Mouse (Mus musculus) MEL (cell line): ENCODE data around the gene C1ql4. TPM values are rescaled to one million over a fixed set of nuclear protein-coding genes. Genes with fewer than 3 reads are reported as not detected.

Experiments
- DNase-seq: peaks from one replicate; pipeline ENCODE4 v3.0.0; 2011; ENCODE audit warnings: low read depth, low spot score
- H3K27ac ChIP-seq: 2 replicates; pipeline ENCODE4 v1.5.1; 2012; ENCODE audit warnings: low read depth, mild to moderate bottlenecking, control low read depth, low read length, moderate library complexity; ENCODE audit not compliant: control insufficient read depth
- H3K27me3 ChIP-seq, 2 experiments: fragments of 150-350 bp in 1 of 2; sonication (generic) in 1 of 2; 2 replicates each; pipeline ENCODE4 v1.6.1; 2012; ENCODE audit warnings: low read length in 2 of 2, mild to moderate bottlenecking in 2 of 2, improper control_type of control experiment in 1 of 2, moderate library complexity in 1 of 2; ENCODE audit not compliant: insufficient read depth in 2 of 2, control insufficient read depth in 1 of 2
- H3K36me3 ChIP-seq, 2 experiments: 2 replicates each; pipeline ENCODE4 v1.6.1; 2012 to 2014; ENCODE audit warnings: low read length in 2 of 2, improper control_type of control experiment in 1 of 2, inconsistent platforms in 1 of 2, mild to moderate bottlenecking in 1 of 2; ENCODE audit not compliant: insufficient read depth in 2 of 2, control insufficient read depth in 1 of 2
- H3K4me1 ChIP-seq, 2 experiments: fragments of 150-350 bp in 1 of 2; sonication (generic) in 1 of 2; 2 replicates each; pipeline ENCODE4 v1.6.1; 2012; ENCODE audit warnings: low read length in 2 of 2, improper control_type of control experiment in 1 of 2, mild to moderate bottlenecking in 1 of 2; ENCODE audit not compliant: insufficient read depth in 2 of 2, control insufficient read depth in 1 of 2
- H3K4me3 ChIP-seq, 2 experiments: fragments of 150-350 bp in 1 of 2; sonication (generic) in 1 of 2; 2 replicates each; pipeline ENCODE4 v1.5.1; 2012; ENCODE audit warnings: low read depth in 2 of 2, low read length in 2 of 2, mild to moderate bottlenecking in 2 of 2, moderate library complexity in 2 of 2, control low read depth in 1 of 2, improper control_type of control experiment in 1 of 2; ENCODE audit not compliant: control insufficient read depth in 1 of 2, insufficient read depth in 1 of 2
- H3K79me2 ChIP-seq: 2 replicates; pipeline ENCODE4 v1.6.1; 2012; ENCODE audit warnings: mild to moderate bottlenecking, low read length, moderate library complexity; ENCODE audit not compliant: control insufficient read depth, poor library complexity, insufficient read depth
- H3K9ac ChIP-seq: 2 replicates; pipeline ENCODE4 v1.6.1; 2012; ENCODE audit warnings: low read depth, mild to moderate bottlenecking, control low read depth, low read length, moderate library complexity; ENCODE audit not compliant: control insufficient read depth, poor library complexity, severe bottlenecking
- H3K9me3 ChIP-seq: fragments of 150-350 bp; sonication (generic); replicated peaks from 2 replicates; pipeline ENCODE4 v1.6.1; 2012; ENCODE audit warnings: mild to moderate bottlenecking, low read length, improper control_type of control experiment, moderate library complexity; ENCODE audit not compliant: insufficient read depth
- CHD2 ChIP-seq: IDR thresholded peaks from 2 replicates; pipeline ENCODE4 v1.6.1; 2011; ENCODE audit warnings: low read length, improper control_type of control experiment
- CTCF ChIP-seq, 3 experiments: IDR thresholded peaks in 2 of 3; conservative IDR thresholded peaks in 1 of 3; 2 replicates each; pipeline ENCODE4 v1.5.1; 2011 to 2012; ENCODE audit warnings: low read length in 3 of 3, low read depth in 2 of 3, mild to moderate bottlenecking in 2 of 3, improper control_type of control experiment in 1 of 3, inconsistent platforms in 1 of 3, mixed read lengths in 1 of 3, moderate library complexity in 1 of 3; ENCODE audit not compliant: control insufficient read depth in 1 of 3, insufficient read depth in 1 of 3, poor library complexity in 1 of 3, severe bottlenecking in 1 of 3
- E2F4 ChIP-seq: IDR thresholded peaks from 2 replicates; pipeline ENCODE4 v1.6.1; 2011; ENCODE audit warnings: low read depth, low read length, improper control_type of control experiment, borderline replicate concordance
- ELF1 ChIP-seq: IDR thresholded peaks from 2 replicates; pipeline ENCODE4 v1.6.1; 2014; ENCODE audit warnings: low read depth, mild to moderate bottlenecking, inconsistent platforms, low read length, improper control_type of control experiment, moderate library complexity
- ETS1 ChIP-seq: IDR thresholded peaks from 2 replicates; pipeline ENCODE4 v1.6.1; 2012; ENCODE audit warnings: low read depth, mild to moderate bottlenecking, inconsistent platforms, low read length, improper control_type of control experiment, moderate library complexity
- HCFC1 ChIP-seq: IDR thresholded peaks from 2 replicates; pipeline ENCODE4 v1.6.1; 2012; ENCODE audit warnings: low read depth, mild to moderate bottlenecking, inconsistent platforms, low read length, improper control_type of control experiment, moderate library complexity
- MAFK ChIP-seq: IDR thresholded peaks from 2 replicates; pipeline ENCODE4 v1.6.1; 2011; ENCODE audit warnings: low read depth, mild to moderate bottlenecking, low read length, improper control_type of control experiment, borderline replicate concordance
- MAX ChIP-seq: IDR thresholded peaks from 2 replicates; pipeline ENCODE4 v1.6.1; 2011; ENCODE audit warnings: low read length, improper control_type of control experiment
- MYC ChIP-seq: IDR thresholded peaks from 2 replicates; pipeline ENCODE4 v1.6.1; 2011; ENCODE audit warnings: low read depth, mild to moderate bottlenecking, low read length, improper control_type of control experiment, moderate library complexity
- POLR2A ChIP-seq, 2 experiments: IDR thresholded peaks; 2 replicates each; pipeline ENCODE4 v1.6.1; 2011 to 2012; ENCODE audit warnings: low read length in 2 of 2, mild to moderate bottlenecking in 2 of 2, control low read depth in 1 of 2, improper control_type of control experiment in 1 of 2, low read depth in 1 of 2, moderate library complexity in 1 of 2; ENCODE audit not compliant: control insufficient read depth in 1 of 2, insufficient read depth in 1 of 2, poor library complexity in 1 of 2
- RCOR1 ChIP-seq: IDR thresholded peaks from 2 replicates; pipeline ENCODE4 v1.6.1; 2012; ENCODE audit warnings: low read depth, mild to moderate bottlenecking, inconsistent platforms, low read length, improper control_type of control experiment
- SIN3A ChIP-seq: IDR thresholded peaks from 2 replicates; pipeline ENCODE4 v1.6.1; 2012; ENCODE audit warnings: low read length, improper control_type of control experiment, inconsistent platforms
- TCF12 ChIP-seq: IDR thresholded peaks from 2 replicates; pipeline ENCODE4 v1.6.1; 2014; ENCODE audit warnings: low read depth, mild to moderate bottlenecking, inconsistent platforms, low read length, improper control_type of control experiment, moderate library complexity
- USF1 ChIP-seq: IDR thresholded peaks from 2 replicates; pipeline ENCODE4 v1.6.1; 2014; ENCODE audit warnings: low read depth, mild to moderate bottlenecking, inconsistent platforms, low read length, improper control_type of control experiment, moderate library complexity
- ZC3H11A ChIP-seq: IDR thresholded peaks from 2 replicates; pipeline ENCODE4 v1.6.1; 2012; ENCODE audit warnings: low read depth, mild to moderate bottlenecking, inconsistent platforms, low read length, improper control_type of control experiment
- ZMIZ1 ChIP-seq: IDR thresholded peaks from 2 replicates; pipeline ENCODE4 v1.6.1; 2012; ENCODE audit warnings: low read depth, mild to moderate bottlenecking, inconsistent platforms, low read length, improper control_type of control experiment, moderate library complexity
- ZNF384 ChIP-seq: IDR thresholded peaks from 2 replicates; pipeline ENCODE4 v1.6.1; 2012; ENCODE audit warnings: low read depth, mild to moderate bottlenecking, inconsistent platforms, low read length, improper control_type of control experiment
- polyA plus RNA-seq, 2 experiments: library from polyadenylated mRNA; stranded (reverse) in 1 of 2; unstranded in 1 of 2; fragments of >175 nt in 1 of 2; fragments of >200 nt in 1 of 2; gene quantifications; 2 replicates each; pipeline versions ENCODE4 v1.2.1 to v1.2.4; 2012; ENCODE audit warnings: low replicate concordance in 2 of 2, low read depth in 1 of 2; ENCODE audit not compliant: insufficient read length in 2 of 2, insufficient read depth in 1 of 2, missing spikeins in 1 of 2
- total RNA-seq: library from RNA; depleted of rRNA; stranded (reverse); fragments of 300-350 nt; gene quantifications from 2 replicates; pipeline ENCODE4 v1.2.3, GENCODE M21; 2012

The C1ql4 gene
- total and polyA plus RNA-seq, 3 experiments: 0.08 to 0.15 TPM; not detected in 1

DNA sequence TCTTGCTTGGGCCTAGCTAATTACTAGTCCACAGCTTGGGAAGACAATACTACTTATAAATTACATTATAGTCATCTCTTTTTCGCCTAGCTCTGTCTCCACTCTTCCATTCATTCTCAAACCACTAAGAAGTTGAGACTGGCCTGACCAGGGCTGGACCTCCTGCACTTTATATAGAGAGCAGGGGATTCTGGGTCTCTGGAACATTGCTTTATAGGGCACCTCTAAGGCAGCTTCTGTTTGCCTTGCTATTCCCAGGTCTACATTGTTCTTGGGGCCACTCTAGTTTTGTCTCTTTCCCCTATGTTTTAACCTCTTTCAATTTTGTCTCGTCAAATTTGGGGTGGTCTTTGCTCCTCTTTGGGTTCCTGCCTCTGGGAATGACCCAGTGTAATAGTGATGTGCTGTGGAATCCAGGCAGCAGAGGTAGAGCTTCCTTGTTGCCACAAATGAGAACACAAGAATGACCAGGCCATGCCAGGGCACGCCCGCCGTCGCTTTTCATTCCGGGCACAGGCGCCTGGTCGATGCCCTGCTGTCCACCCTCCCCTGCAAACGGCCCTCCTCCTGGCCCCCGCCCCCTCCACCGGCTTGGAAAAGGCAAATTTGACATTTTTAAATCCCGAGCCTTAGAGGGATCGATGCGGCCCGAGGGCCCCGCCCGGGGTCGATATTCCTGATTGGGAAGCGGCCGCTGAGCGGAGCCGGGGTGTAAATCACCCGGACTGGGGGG, 8.6 kb upstream of the C1ql4 start:
- H3K79me2 ChIP-seq: peaks cover 1% of the 10 kb centered on the region; the same call in 1 of the 2 replicates
- H3K9me3 ChIP-seq: no peaks in the 10 kb centered on the region
- no peak overlapping the region for H3K27ac ChIP-seq
- no peak for DNase-seq
- peaks cover 0 to 11% of the 10 kb centered on the region in 2 experiments; a peak in 2 of 4 replicates for H3K36me3 ChIP-seq
- no peaks in the 10 kb centered on the region for H3K27me3 ChIP-seq
- TF ChIP-seq ZMIZ1: no peak
- no peak for TF ChIP-seq CTCF (IDR thresholded peaks at IDR 0.05 in 2 of 3, conservative IDR thresholded peaks at IDR 0.05 in 1 of 3; ENCODE audit: control insufficient read depth in 1 of 3, insufficient read depth in 1 of 3, low read depth in 2 of 3, low read length in 3 of 3, poor library complexity in 1 of 3, severe bottlenecking in 1 of 3)
- TF ChIP-seq USF1: no peak
- no peak for TF ChIP-seq MAX
- no peak for TF ChIP-seq MAFK
- TF ChIP-seq TCF12: no peak
- TF ChIP-seq ETS1: no peak
- TF ChIP-seq ZC3H11A: no peak
- no peak for TF ChIP-seq ELF1
- TF ChIP-seq ZNF384: no peak
- no peak overlapping the region for H3K9ac ChIP-seq
- no peak overlapping the region for H3K4me3 ChIP-seq
- peaks cover 0 to 15% of the 10 kb centered on the region in 2 experiments; a peak in 2 of 4 replicates for H3K4me1 ChIP-seq

DNA sequence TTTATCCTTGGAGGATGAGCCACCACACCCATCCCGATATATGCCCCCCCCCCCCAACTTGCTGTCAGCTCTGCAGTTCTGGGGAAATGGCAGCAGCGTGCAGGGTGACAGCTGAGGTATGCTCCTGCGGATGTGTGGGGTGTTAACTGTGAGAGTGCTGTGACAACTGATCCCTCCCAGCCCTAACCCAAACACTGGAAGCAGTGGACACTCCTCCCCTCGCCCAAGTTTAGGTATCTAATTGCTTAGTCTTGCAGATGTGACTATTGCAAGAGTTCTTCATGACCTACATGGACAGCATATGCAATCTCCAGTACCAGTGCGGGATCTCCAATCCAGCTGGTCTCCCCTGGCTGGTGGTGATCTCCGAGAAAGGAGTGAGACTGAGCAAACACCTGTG, 7.7 kb upstream of the C1ql4 start:
- Histone ChIP-seq H3K4me3 (no peak overlapping the region), H3K79me2 (peaks cover 1% of the 10 kb centered on the region; the same call in 1 of the 2 replicates), H3K9me3 (no peaks in the 10 kb centered on the region), H3K9ac (no peak overlapping the region), H3K36me3 (peaks cover 0 to 11% of the 10 kb centered on the region in 2 experiments; a peak in 2 of 4 replicates), H3K4me1 (peaks cover 0 to 15% of the 10 kb centered on the region in 2 experiments; a peak in 2 of 4 replicates), H3K27ac (no peak overlapping the region), H3K27me3 (no peaks in the 10 kb centered on the region)
- TF ChIP-seq POLR2A (IDR thresholded peaks at IDR 0.05; ENCODE audit: control insufficient read depth in 1 of 2, insufficient read depth in 1 of 2, low read depth in 1 of 2, low read length in 2 of 2, poor library complexity in 1 of 2) (no peak), RCOR1 (no peak), SIN3A (no peak), HCFC1 (no peak), MAX (no peak), MYC (no peak), E2F4 (no peak), CHD2 (no peak)
- DNase-seq: no peak
